Mouse (Mus musculus) ovary, postnatal 10 days (tissue): ENCODE results near the gene Itpkb.

Source experiments
- DNase-seq: peaks from one replicate; pipeline ENCODE4 v3.0.0; 2022; ENCODE audit warnings: low spot score

The Itpkb gene

GRCm38 (mm10) chr1:180421165-180421909 lies 91.1 kb downstream of the Itpkb start:
- DNase-seq = no peak

GRCm38 (mm10) chr1:180422076-180422828 lies 92.0 kb downstream of the Itpkb start:
- DNase-seq = no peak

- DNase-seq = no peak
Measured at GRCm38 (mm10) chr1:180423008-180423639, 92.8 kb downstream of the Itpkb start.

- no peak for DNase-seq
Measured at GRCm38 (mm10) chr1:180423931-180424330, 93.6 kb downstream of the Itpkb start.

- DNase-seq = no peak
Measured at GRCm38 (mm10) chr1:180426405-180426804, 96.1 kb downstream of the Itpkb start.

- no peak for DNase-seq
Measured at GRCm38 (mm10) chr1:180427685-180428084, 97.4 kb downstream of the Itpkb start.

- no peak for DNase-seq
Measured at GRCm38 (mm10) chr1:180428101-180428712, 97.9 kb downstream of the Itpkb start.

GRCm38 (mm10) chr1:180428871-180429270 lies 98.6 kb downstream of the Itpkb start:
- no peak for DNase-seq

GRCm38 (mm10) chr1:180429819-180430218 lies 99.5 kb downstream of the Itpkb start:
- DNase-seq = no peak

GRCm38 (mm10) chr1:180431833-180432232 lies 101.5 kb downstream of the Itpkb start:
- DNase-seq = no peak

- no peak for DNase-seq
Measured at GRCm38 (mm10) chr1:180433098-180433538, 102.8 kb downstream of the Itpkb start.

- no peak for DNase-seq
Measured at GRCm38 (mm10) chr1:180433796-180434566, 103.7 kb downstream of the Itpkb start.

- no peak for DNase-seq
Measured at GRCm38 (mm10) chr1:180434925-180435324, 104.6 kb downstream of the Itpkb start.

- no peak for DNase-seq
Measured at GRCm38 (mm10) chr1:180439496-180439895, 109.2 kb downstream of the Itpkb start.

GRCm38 (mm10) chr1:180444411-180444810 lies 114.1 kb downstream of the Itpkb start:
- no peak for DNase-seq

GRCm38 (mm10) chr1:180449641-180450040 lies 119.4 kb downstream of the Itpkb start:
- no peak for DNase-seq

GRCm38 (mm10) chr1:180458274-180458673 lies 128.0 kb downstream of the Itpkb start:
- DNase-seq = no peak

- no peak for DNase-seq
Measured at GRCm38 (mm10) chr1:180458680-180459079, 128.4 kb downstream of the Itpkb start.

GRCm38 (mm10) chr1:180460721-180461120 lies 130.4 kb downstream of the Itpkb start:
- DNase-seq = no peak

GRCm38 (mm10) chr1:180462396-180462795 lies 132.1 kb downstream of the Itpkb start:
- no peak for DNase-seq

GRCm38 (mm10) chr1:180462983-180463475 lies 132.7 kb downstream of the Itpkb start:
- DNase-seq = no peak
